Mouse (Mus musculus): ENCODE data around the gene Tdrkh. TPM values are rescaled to one million over a fixed set of nuclear protein-coding genes. Genes with fewer than 3 reads are reported as not detected.
A peak's percentile ranks its signal among the peaks of the same experiment; 100 is the strongest.

The Tdrkh gene
- polyA plus RNA-seq, 1 experiment from 2014 or later: 5.6 TPM

DNA sequence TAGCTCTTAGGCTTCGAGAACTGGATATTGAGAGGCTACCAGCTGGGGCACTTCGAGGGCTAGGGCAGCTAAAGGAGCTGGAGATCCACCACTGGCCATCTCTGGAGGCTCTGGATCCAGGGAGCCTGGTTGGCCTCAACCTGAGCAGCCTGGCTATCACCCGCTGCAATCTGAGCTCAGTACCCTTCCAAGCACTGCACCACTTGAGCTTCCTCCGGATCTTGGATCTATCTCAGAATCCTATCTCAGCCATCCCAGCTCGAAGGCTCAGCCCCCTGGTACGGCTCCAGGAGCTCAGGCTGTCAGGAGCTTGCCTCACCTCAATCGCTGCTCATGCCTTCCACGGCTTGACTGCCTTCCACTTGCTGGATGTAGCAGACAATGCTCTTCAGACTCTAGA lies 10.6 kb upstream of the Tdrkh start:
- Histone ChIP-seq H3K27me3 (replicated peaks; ENCODE audit: control insufficient read depth, insufficient read depth, low read length) (peaks cover 6% of the 10 kb centered on the region; the same call in 1 of the 2 replicates), H3K4me1 (replicated peaks; ENCODE audit: control insufficient read depth, insufficient read depth, low read length) (no peaks in the 10 kb centered on the region), H3K9ac (ENCODE audit: low read depth, low read length) (no peak overlapping the region), H3K4me2 (replicated peaks; ENCODE audit: low read depth) (no peak overlapping the region), H3K36me3 (ENCODE audit: control insufficient read depth, insufficient read depth) (no peaks in the 10 kb centered on the region), H3K27ac (ENCODE audit: low read depth, low read length) (no peak overlapping the region), H3K4me3 (ENCODE audit: low read depth, low read length) (no peak overlapping the region), H3K9me3 (ENCODE audit: control insufficient read depth) (no peaks in the 10 kb centered on the region)
- ATAC-seq: no peak
- 69% methylated on average over 8 of the region's 8 CpGs for WGBS
- no peak for TF ChIP-seq CTCF (IDR thresholded peaks at IDR 0.05; ENCODE audit: low read depth)

DNA sequence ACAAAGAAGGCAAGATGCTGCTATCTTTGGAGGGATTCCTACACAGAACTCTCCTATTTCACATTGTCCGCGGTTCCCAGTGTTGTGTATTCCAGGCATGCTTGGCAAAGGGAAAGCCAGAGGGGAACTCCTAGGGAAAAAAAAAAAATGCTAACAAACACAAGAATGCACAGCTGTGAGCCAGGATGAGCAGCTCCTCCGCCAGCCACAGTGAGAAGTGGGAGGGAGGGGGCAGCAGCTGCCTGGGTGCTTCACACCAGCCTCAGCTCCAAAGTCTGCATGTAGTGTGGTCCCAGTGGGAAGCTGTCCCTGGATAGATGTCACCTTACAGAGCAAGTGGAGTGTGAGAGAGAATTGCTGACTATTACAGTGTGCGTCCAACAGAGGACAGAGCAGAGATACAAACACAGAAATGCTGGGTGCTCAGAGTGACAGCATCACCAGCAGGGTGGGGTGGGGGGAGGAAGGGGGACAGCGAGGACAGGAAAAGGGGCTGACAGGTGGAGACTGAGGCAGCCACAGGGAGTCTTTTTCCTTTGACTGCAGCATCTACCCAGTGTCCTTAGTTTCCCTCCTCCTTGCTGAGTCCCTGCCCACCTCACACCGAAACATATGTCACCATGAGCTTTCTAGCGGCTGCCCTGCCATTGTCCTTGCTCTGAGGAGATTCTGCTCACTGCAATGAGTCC lies 8.6 kb upstream of the Tdrkh start:
- H3K27ac ChIP-seq (ENCODE audit: low read depth, low read length): no peak overlapping the region
- H3K4me1 ChIP-seq (replicated peaks; ENCODE audit: control insufficient read depth, insufficient read depth, low read length): no peaks in the 10 kb centered on the region
- no peak for TF ChIP-seq CTCF (IDR thresholded peaks at IDR 0.05; ENCODE audit: low read depth)
- ATAC-seq: no peak
- no peak overlapping the region for H3K4me2 ChIP-seq (replicated peaks; ENCODE audit: low read depth)
- no peaks in the 10 kb centered on the region for H3K9me3 ChIP-seq (ENCODE audit: control insufficient read depth)
- no peak overlapping the region for H3K9ac ChIP-seq (ENCODE audit: low read depth, low read length)
- peaks cover 6% of the 10 kb centered on the region; the same call in 1 of the 2 replicates for H3K27me3 ChIP-seq (replicated peaks; ENCODE audit: control insufficient read depth, insufficient read depth, low read length)
- no peak overlapping the region for H3K4me3 ChIP-seq (ENCODE audit: low read depth, low read length)
- WGBS: 22% methylated on average over 7 of the region's 7 CpGs
- H3K36me3 ChIP-seq (ENCODE audit: control insufficient read depth, insufficient read depth): no peaks in the 10 kb centered on the region

DNA sequence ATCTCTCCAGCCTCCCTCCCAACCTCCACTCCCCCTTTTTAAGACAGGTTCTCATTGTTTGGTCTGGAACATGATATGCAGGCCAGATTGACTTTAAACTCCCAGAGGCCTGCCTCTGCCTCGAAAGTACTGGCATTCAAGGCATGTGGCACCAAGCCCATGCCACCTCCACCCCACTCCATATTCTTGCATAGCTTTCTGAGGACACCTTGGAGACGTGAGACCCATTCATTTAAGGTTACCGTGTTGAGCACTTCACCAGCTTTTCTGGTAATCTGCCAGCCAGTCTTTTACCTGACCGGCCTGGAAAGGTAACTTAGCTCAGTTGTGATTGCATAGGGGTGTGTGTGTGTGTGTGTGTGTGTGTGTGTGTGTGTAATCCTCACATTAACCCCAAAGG lies 7.5 kb upstream of the Tdrkh start:
- ATAC-seq: no peak
- Histone ChIP-seq H3K4me1 (replicated peaks; ENCODE audit: control insufficient read depth, insufficient read depth, low read length) (no peaks in the 10 kb centered on the region), H3K27me3 (replicated peaks; ENCODE audit: control insufficient read depth, insufficient read depth, low read length) (peaks cover 3% of the 10 kb centered on the region; the same call in 1 of the 2 replicates), H3K4me2 (replicated peaks; ENCODE audit: low read depth) (no peak overlapping the region), H3K36me3 (ENCODE audit: control insufficient read depth, insufficient read depth) (no peaks in the 10 kb centered on the region), H3K27ac (ENCODE audit: low read depth, low read length) (no peak overlapping the region), H3K4me3 (ENCODE audit: low read depth, low read length) (no peak overlapping the region), H3K9ac (ENCODE audit: low read depth, low read length) (no peak overlapping the region), H3K9me3 (ENCODE audit: control insufficient read depth) (no peaks in the 10 kb centered on the region)
- 62% methylated on average over 4 of the region's 4 CpGs for WGBS
- TF ChIP-seq CTCF (IDR thresholded peaks at IDR 0.05; ENCODE audit: low read depth): no peak

DNA sequence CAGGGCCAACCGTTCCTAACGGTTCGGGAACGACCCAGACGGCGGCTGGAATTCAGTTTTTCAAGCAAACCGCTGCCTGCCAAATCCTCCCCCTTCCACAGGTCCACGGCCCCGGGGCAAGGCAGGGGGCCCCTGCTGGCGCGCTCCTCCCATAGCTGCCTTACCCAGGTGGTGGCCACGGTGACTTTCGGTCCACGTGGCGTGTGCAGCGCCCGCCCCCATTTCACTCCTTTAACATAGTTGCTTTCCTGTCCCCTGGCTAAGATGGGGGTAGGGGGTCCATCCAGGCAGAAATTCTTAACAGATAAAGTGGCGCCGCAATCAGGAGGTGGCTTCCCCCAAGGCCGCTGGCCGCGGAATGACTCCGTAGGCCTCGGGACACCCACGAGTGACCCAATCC lies 543 bp upstream of the Tdrkh start:
- Histone ChIP-seq H3K9ac (ENCODE audit: low read depth, low read length) (no peak overlapping the region), H3K27me3 (replicated peaks; ENCODE audit: control insufficient read depth, insufficient read depth, low read length) (no peaks in the 10 kb centered on the region), H3K4me2 (replicated peaks; ENCODE audit: low read depth) (peak overlapping the region; percentile 66), H3K9me3 (ENCODE audit: control insufficient read depth) (no peaks in the 10 kb centered on the region), H3K4me1 (replicated peaks; ENCODE audit: control insufficient read depth, insufficient read depth, low read length) (no peaks in the 10 kb centered on the region; the same call in 1 of the 2 replicates), H3K4me3 (ENCODE audit: low read depth, low read length) (peak overlapping the region; percentile 40), H3K27ac (ENCODE audit: low read depth, low read length) (no peak overlapping the region), H3K36me3 (ENCODE audit: control insufficient read depth, insufficient read depth) (no peaks in the 10 kb centered on the region)
- WGBS: 7% methylated on average over 25 of the region's 25 CpGs
- peak; percentile 46 for ATAC-seq
- TF ChIP-seq CTCF (IDR thresholded peaks at IDR 0.05; ENCODE audit: low read depth): no peak

DNA sequence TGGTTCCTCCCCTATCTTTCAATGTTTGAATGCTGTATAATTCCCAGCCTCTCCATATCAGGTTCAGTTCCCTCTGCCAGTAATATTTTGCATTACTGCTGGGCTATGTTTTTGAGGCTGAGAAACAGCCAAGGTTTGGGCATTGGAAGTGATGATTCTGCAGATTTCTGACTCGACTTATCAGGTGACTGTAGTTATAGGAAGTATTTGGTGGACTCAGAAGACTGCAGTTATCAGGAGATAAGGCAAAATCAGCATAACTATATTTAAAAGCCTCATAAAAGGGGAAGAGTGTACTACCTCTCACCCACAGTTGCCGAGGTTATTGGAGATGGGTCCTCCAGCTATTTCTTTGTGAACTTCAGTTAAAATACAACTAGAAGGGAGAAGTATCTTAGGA lies 17.9 kb downstream of the Tdrkh start:
- WGBS: 33% methylated on average over 2 of the region's 2 CpGs
- no peak overlapping the region for H3K27ac ChIP-seq (ENCODE audit: low read depth, low read length)
- H3K36me3 ChIP-seq (ENCODE audit: control insufficient read depth, insufficient read depth): no peaks in the 10 kb centered on the region
- H3K4me1 ChIP-seq (replicated peaks; ENCODE audit: control insufficient read depth, insufficient read depth, low read length): no peaks in the 10 kb centered on the region
- H3K9me3 ChIP-seq (ENCODE audit: control insufficient read depth): no peaks in the 10 kb centered on the region
- no peak overlapping the region for H3K4me3 ChIP-seq (ENCODE audit: low read depth, low read length)
- no peak overlapping the region for H3K9ac ChIP-seq (ENCODE audit: low read depth, low read length)
- H3K27me3 ChIP-seq (replicated peaks; ENCODE audit: control insufficient read depth, insufficient read depth, low read length): no peaks in the 10 kb centered on the region
- ATAC-seq: no peak
- no peak for TF ChIP-seq CTCF (IDR thresholded peaks at IDR 0.05; ENCODE audit: low read depth)
- H3K4me2 ChIP-seq (replicated peaks; ENCODE audit: low read depth): no peak overlapping the region

DNA sequence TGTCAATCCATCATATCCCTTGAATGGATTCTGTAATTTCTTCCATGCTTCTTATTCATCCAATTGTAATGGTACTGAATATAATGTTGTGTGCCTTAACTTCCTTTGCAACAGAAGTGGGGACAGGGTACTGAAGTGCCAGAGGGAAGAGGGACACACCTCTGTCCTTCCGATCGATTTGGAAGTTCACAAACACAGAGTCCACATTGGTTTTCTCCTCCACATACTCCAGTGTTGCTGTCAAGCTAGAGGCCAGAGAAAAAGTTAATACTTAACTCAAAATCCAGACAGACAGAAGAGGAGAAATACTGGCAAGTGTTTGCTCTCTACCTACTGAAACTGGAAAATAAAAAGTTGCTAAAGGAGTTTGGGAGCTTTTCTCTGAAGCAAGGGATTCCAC lies 21.2 kb downstream of the Tdrkh start:
- no peaks in the 10 kb centered on the region for H3K36me3 ChIP-seq (ENCODE audit: control insufficient read depth, insufficient read depth)
- no peaks in the 10 kb centered on the region for H3K9me3 ChIP-seq (ENCODE audit: control insufficient read depth)
- H3K27ac ChIP-seq (ENCODE audit: low read depth, low read length): no peak overlapping the region
- H3K9ac ChIP-seq (ENCODE audit: low read depth, low read length): no peak overlapping the region
- WGBS: 39% methylated on average over 2 of the region's 2 CpGs
- no peak for TF ChIP-seq CTCF (IDR thresholded peaks at IDR 0.05; ENCODE audit: low read depth)
- H3K4me2 ChIP-seq (replicated peaks; ENCODE audit: low read depth): no peak overlapping the region
- no peaks in the 10 kb centered on the region for H3K27me3 ChIP-seq (replicated peaks; ENCODE audit: control insufficient read depth, insufficient read depth, low read length)
- H3K4me3 ChIP-seq (ENCODE audit: low read depth, low read length): no peak overlapping the region
- no peak for ATAC-seq
- H3K4me1 ChIP-seq (replicated peaks; ENCODE audit: control insufficient read depth, insufficient read depth, low read length): no peaks in the 10 kb centered on the region

Measured in intestine, postnatal 0 days (tissue).